Mouse (Mus musculus): Measurements from ENCODE around the gene Hspa4.

DNA sequence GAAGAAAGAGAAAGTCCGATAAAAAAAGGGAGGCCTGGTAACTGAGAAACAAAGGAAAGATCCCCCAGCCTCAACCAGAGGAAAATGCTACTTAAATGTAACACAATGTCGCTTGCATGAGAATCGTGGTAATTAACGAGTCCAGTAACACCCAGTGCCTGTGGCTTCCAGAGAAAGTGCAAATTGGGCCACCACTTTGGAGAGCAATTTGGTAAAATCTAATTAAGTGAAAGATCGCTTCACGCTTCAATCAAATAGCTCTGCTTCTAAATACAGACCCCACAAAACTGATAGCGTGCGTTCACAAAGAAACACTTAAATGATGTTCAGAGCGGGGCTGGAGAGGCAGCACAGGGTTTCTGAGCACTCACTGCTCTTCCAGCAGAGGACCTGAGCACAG lies 89.4 kb downstream of the Hspa4 start:
- TF ChIP-seq CTCF (IDR thresholded peaks at IDR 0.05; ENCODE audit: low read depth, low read length) (no peak), POLR2A (IDR thresholded peaks at IDR 0.05; ENCODE audit: borderline replicate concordance, low read depth, low read length) (no peak)
